Mouse (Mus musculus): Measurements from ENCODE around the gene Slc25a13. TPM values are rescaled to one million over a fixed set of nuclear protein-coding genes. Genes with fewer than 3 reads are reported as not detected.

The Slc25a13 gene
- polyA plus RNA-seq, 1 experiment: 0.75 TPM

GRCm38 (mm10) chr6:6121904-6122303, 95.1 kb downstream of the Slc25a13 start:
- Histone ChIP-seq H3K27ac (ENCODE audit: insufficient read depth, low read length) (no peak overlapping the region), H3K27me3 (ENCODE audit: control insufficient read depth, insufficient read depth, low read length) (no peaks in the 10 kb centered on the region), H3K4me1 (ENCODE audit: control insufficient read depth, insufficient read depth, insufficient read length) (no peaks in the 10 kb centered on the region), H3K4me3 (ENCODE audit: extremely low read depth, insufficient read depth, insufficient read length) (no peak overlapping the region), H3K36me3 (ENCODE audit: control insufficient read depth, insufficient read depth, low read length) (no peaks in the 10 kb centered on the region)
- TF ChIP-seq POLR2A (IDR thresholded peaks at IDR 0.05; ENCODE audit: low read depth, low read length) (no peak), CTCF (IDR thresholded peaks at IDR 0.05; ENCODE audit: extremely low read depth, insufficient read depth, insufficient read length, insufficient replicate concordance) (no peak)
- 93% methylated on average over 5 of the region's 5 CpGs for WGBS
- DNase-seq (ENCODE audit: low read depth in 1 of 2, low spot score in 2 of 2): no peak

- Histone ChIP-seq H3K27me3 (ENCODE audit: control insufficient read depth, insufficient read depth, low read length) (no peaks in the 10 kb centered on the region), H3K27ac (ENCODE audit: insufficient read depth, low read length) (no peak overlapping the region), H3K36me3 (ENCODE audit: control insufficient read depth, insufficient read depth, low read length) (no peaks in the 10 kb centered on the region), H3K4me3 (ENCODE audit: extremely low read depth, insufficient read depth, insufficient read length) (no peak overlapping the region), H3K4me1 (ENCODE audit: control insufficient read depth, insufficient read depth, insufficient read length) (no peaks in the 10 kb centered on the region)
- WGBS: 89% methylated on average over 4 of the region's 4 CpGs
- DNase-seq (ENCODE audit: low read depth in 1 of 2, low spot score in 2 of 2): no peak
- no peak for TF ChIP-seq POLR2A (IDR thresholded peaks at IDR 0.05; ENCODE audit: low read depth, low read length)
- no peak for TF ChIP-seq CTCF (IDR thresholded peaks at IDR 0.05; ENCODE audit: extremely low read depth, insufficient read depth, insufficient read length, insufficient replicate concordance)
Observed at GRCm38 (mm10) chr6:6120841-6121240, 96.1 kb downstream of the Slc25a13 start.

GRCm38 (mm10) chr6:6115771-6116170, 101.2 kb downstream of the Slc25a13 start:
- Histone ChIP-seq H3K27me3 (ENCODE audit: control insufficient read depth, insufficient read depth, low read length) (no peaks in the 10 kb centered on the region), H3K36me3 (ENCODE audit: control insufficient read depth, insufficient read depth, low read length) (no peaks in the 10 kb centered on the region), H3K4me1 (ENCODE audit: control insufficient read depth, insufficient read depth, insufficient read length) (no peaks in the 10 kb centered on the region), H3K4me3 (ENCODE audit: extremely low read depth, insufficient read depth, insufficient read length) (no peak overlapping the region), H3K27ac (ENCODE audit: insufficient read depth, low read length) (no peak overlapping the region)
- no peak for DNase-seq (ENCODE audit: low read depth in 1 of 2, low spot score in 2 of 2)
- no peak for TF ChIP-seq POLR2A (IDR thresholded peaks at IDR 0.05; ENCODE audit: low read depth, low read length)
- no peak for TF ChIP-seq CTCF (IDR thresholded peaks at IDR 0.05; ENCODE audit: extremely low read depth, insufficient read depth, insufficient read length, insufficient replicate concordance)
- 93% methylated on average over 8 of the region's 8 CpGs for WGBS

- no peak for DNase-seq (ENCODE audit: low read depth in 1 of 2, low spot score in 2 of 2)
- Histone ChIP-seq H3K36me3 (ENCODE audit: control insufficient read depth, insufficient read depth, low read length) (no peaks in the 10 kb centered on the region), H3K27ac (ENCODE audit: insufficient read depth, low read length) (no peak overlapping the region), H3K4me3 (ENCODE audit: extremely low read depth, insufficient read depth, insufficient read length) (no peak overlapping the region), H3K4me1 (ENCODE audit: control insufficient read depth, insufficient read depth, insufficient read length) (no peaks in the 10 kb centered on the region), H3K27me3 (ENCODE audit: control insufficient read depth, insufficient read depth, low read length) (no peaks in the 10 kb centered on the region)
- WGBS: 97% methylated on average over 7 of the region's 7 CpGs
- TF ChIP-seq CTCF (IDR thresholded peaks at IDR 0.05; ENCODE audit: extremely low read depth, insufficient read depth, insufficient read length, insufficient replicate concordance) (no peak), POLR2A (IDR thresholded peaks at IDR 0.05; ENCODE audit: low read depth, low read length) (no peak)
Observed at GRCm38 (mm10) chr6:6113776-6114175, 103.2 kb downstream of the Slc25a13 start.

- 81% methylated on average over 10 of the region's 10 CpGs for WGBS
- no peak for DNase-seq (ENCODE audit: low read depth in 1 of 2, low spot score in 2 of 2)
- H3K27ac ChIP-seq (ENCODE audit: insufficient read depth, low read length): no peak overlapping the region
- no peak overlapping the region for H3K4me3 ChIP-seq (ENCODE audit: extremely low read depth, insufficient read depth, insufficient read length)
- no peaks in the 10 kb centered on the region for H3K27me3 ChIP-seq (ENCODE audit: control insufficient read depth, insufficient read depth, low read length)
- TF ChIP-seq POLR2A (IDR thresholded peaks at IDR 0.05; ENCODE audit: low read depth, low read length) (no peak), CTCF (IDR thresholded peaks at IDR 0.05; ENCODE audit: extremely low read depth, insufficient read depth, insufficient read length, insufficient replicate concordance) (no peak)
- H3K36me3 ChIP-seq (ENCODE audit: control insufficient read depth, insufficient read depth, low read length): no peaks in the 10 kb centered on the region
- H3K4me1 ChIP-seq (ENCODE audit: control insufficient read depth, insufficient read depth, insufficient read length): no peaks in the 10 kb centered on the region
Observed at GRCm38 (mm10) chr6:6112767-6113528, 104.0 kb downstream of the Slc25a13 start.

GRCm38 (mm10) chr6:6107419-6107966, 109.5 kb downstream of the Slc25a13 start:
- no peaks in the 10 kb centered on the region for H3K27me3 ChIP-seq (ENCODE audit: control insufficient read depth, insufficient read depth, low read length)
- WGBS: 86% methylated on average over 5 of the region's 5 CpGs
- no peaks in the 10 kb centered on the region for H3K4me1 ChIP-seq (ENCODE audit: control insufficient read depth, insufficient read depth, insufficient read length)
- H3K4me3 ChIP-seq (ENCODE audit: extremely low read depth, insufficient read depth, insufficient read length): no peak overlapping the region
- no peak for DNase-seq (ENCODE audit: low read depth in 1 of 2, low spot score in 2 of 2)
- H3K36me3 ChIP-seq (ENCODE audit: control insufficient read depth, insufficient read depth, low read length): no peaks in the 10 kb centered on the region
- no peak for TF ChIP-seq CTCF (IDR thresholded peaks at IDR 0.05; ENCODE audit: extremely low read depth, insufficient read depth, insufficient read length, insufficient replicate concordance)
- no peak for TF ChIP-seq POLR2A (IDR thresholded peaks at IDR 0.05; ENCODE audit: low read depth, low read length)
- no peak overlapping the region for H3K27ac ChIP-seq (ENCODE audit: insufficient read depth, low read length)

- Histone ChIP-seq H3K27ac (ENCODE audit: insufficient read depth, low read length) (no peak overlapping the region), H3K4me1 (ENCODE audit: control insufficient read depth, insufficient read depth, insufficient read length) (no peaks in the 10 kb centered on the region), H3K4me3 (ENCODE audit: extremely low read depth, insufficient read depth, insufficient read length) (no peak overlapping the region), H3K27me3 (ENCODE audit: control insufficient read depth, insufficient read depth, low read length) (no peaks in the 10 kb centered on the region), H3K36me3 (ENCODE audit: control insufficient read depth, insufficient read depth, low read length) (no peaks in the 10 kb centered on the region)
- WGBS: 92% methylated on average over 9 of the region's 9 CpGs
- no peak for DNase-seq (ENCODE audit: low read depth in 1 of 2, low spot score in 2 of 2)
- TF ChIP-seq CTCF (IDR thresholded peaks at IDR 0.05; ENCODE audit: extremely low read depth, insufficient read depth, insufficient read length, insufficient replicate concordance) (no peak), POLR2A (IDR thresholded peaks at IDR 0.05; ENCODE audit: low read depth, low read length) (no peak)
Observed at GRCm38 (mm10) chr6:6105586-6105985, 111.4 kb downstream of the Slc25a13 start.
